Mouse (Mus musculus) limb, embryonic 10.5 days (tissue): ENCODE measurements around the gene Fbxl18. TPM values are rescaled to one million over a fixed set of nuclear protein-coding genes. Genes with fewer than 3 reads are reported as not detected.

Experiments used
- DNase-seq: peaks from one replicate; pipeline ENCODE4 v3.0.0-alpha.2; 2017; ENCODE audit warnings: low spot score
- H3K27ac ChIP-seq: fragments of 300-500 bp; sonication (generic); 2 replicates; pipeline ENCODE4 v1.5.1; 2016; ENCODE audit warnings: mild to moderate bottlenecking
- H3K27me3 ChIP-seq: fragments of 300-500 bp; sonication (generic); 2 replicates; pipeline ENCODE4 v1.6.1; 2016; ENCODE audit warnings: low read depth, mild to moderate bottlenecking; ENCODE audit not compliant: poor library complexity, severe bottlenecking
- H3K36me3 ChIP-seq: fragments of 300-500 bp; sonication (generic); 2 replicates; pipeline ENCODE4 v1.6.1; 2016; ENCODE audit warnings: mild to moderate bottlenecking, moderate library complexity
- H3K4me1 ChIP-seq: fragments of 300-500 bp; sonication (generic); 2 replicates; pipeline ENCODE4 v1.6.1; 2016
- H3K4me3 ChIP-seq: fragments of 300-500 bp; sonication (generic); 2 replicates; pipeline ENCODE4 v1.5.1; 2016; ENCODE audit warnings: mild to moderate bottlenecking, moderate library complexity
- H3K9me3 ChIP-seq: fragments of 300-500 bp; sonication (generic); replicated peaks from 2 replicates; pipeline ENCODE4 v1.6.1; 2016; ENCODE audit warnings: mild to moderate bottlenecking
- whole genome bisulfite sequencing: fragments of 180-500 bp; shearing (Covaris S2); methylation state at CpG from one replicate; pipeline ENCODE4 v1.1.7; 2016; 5-methylcytosine and 5-hydroxymethylcytosine counted together
- polyA plus RNA-seq: library from polyadenylated mRNA; unstranded; fragments of >200 nt; fragmentation: Nextera tagmentation; extraction: Ambion mirVana; gene quantifications from 2 replicates; pipeline ENCODE4 v1.2.1, GENCODE M21; 2016

Fbxl18 gene
- polyA plus RNA-seq, 1 experiment from 2014 or later, result 20.9 TPM

GRCm38 (mm10) chr5:142886761-142887160 is 8.5 kb downstream of the Fbxl18 start:
- WGBS, result 95% methylated on average over 20 of the region's 20 CpGs
- H3K4me3 ChIP-seq, result no peak overlapping the region
- no peaks in the 10 kb centered on the region for H3K9me3 ChIP-seq
- no peak overlapping the region for H3K27ac ChIP-seq
- DNase-seq, result no peak
- H3K4me1 ChIP-seq, result peaks cover 3% of the 10 kb centered on the region
- no peaks in the 10 kb centered on the region for H3K27me3 ChIP-seq
- H3K36me3 ChIP-seq, result peaks cover 74% of the 10 kb centered on the region

GRCm38 (mm10) chr5:142886181-142886580 is 9.0 kb downstream of the Fbxl18 start:
- H3K9me3 ChIP-seq, result no peaks in the 10 kb centered on the region
- DNase-seq, result no peak
- H3K36me3 ChIP-seq, result peaks cover 77% of the 10 kb centered on the region
- no peak overlapping the region for H3K27ac ChIP-seq
- WGBS, result 97% methylated on average over 19 of the region's 19 CpGs
- peaks cover 8% of the 10 kb centered on the region for H3K4me1 ChIP-seq
- no peaks in the 10 kb centered on the region for H3K27me3 ChIP-seq
- no peak overlapping the region for H3K4me3 ChIP-seq

- H3K4me3 ChIP-seq, result no peak overlapping the region
- 92% methylated on average over 11 of the region's 11 CpGs for WGBS
- DNase-seq, result no peak
- H3K27me3 ChIP-seq, result no peaks in the 10 kb centered on the region
- H3K4me1 ChIP-seq, result peaks cover 19% of the 10 kb centered on the region
- H3K36me3 ChIP-seq, result peaks cover 81% of the 10 kb centered on the region
- no peak overlapping the region for H3K27ac ChIP-seq
- H3K9me3 ChIP-seq, result no peaks in the 10 kb centered on the region
Measured at GRCm38 (mm10) chr5:142882471-142882870, 12.8 kb downstream of the Fbxl18 start.

DNA sequence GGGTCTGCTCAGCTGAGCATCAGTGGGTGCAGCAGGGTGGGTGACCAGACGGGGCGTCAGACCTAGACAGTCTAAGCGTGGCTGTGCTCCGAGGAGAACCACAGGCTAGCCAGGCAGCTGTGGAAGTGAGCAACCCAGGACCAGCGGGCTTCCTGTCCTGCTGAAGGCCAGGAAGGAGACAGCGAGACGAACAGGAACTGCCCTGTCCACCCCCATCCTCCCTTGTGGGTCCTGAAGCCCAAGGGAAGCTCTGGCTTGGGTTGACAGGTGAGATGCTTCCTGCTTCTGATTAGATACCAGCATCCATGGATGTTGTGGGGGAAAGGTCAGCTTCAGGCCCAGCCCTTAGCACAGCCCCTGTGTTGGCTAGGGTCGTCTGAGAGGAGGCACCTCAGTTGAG is 13.3 kb downstream of the Fbxl18 start:
- H3K4me1 ChIP-seq, result peaks cover 22% of the 10 kb centered on the region
- peak overlapping the region; percentile 61 for H3K27ac ChIP-seq
- H3K4me3 ChIP-seq, result no peak overlapping the region
- H3K27me3 ChIP-seq, result no peaks in the 10 kb centered on the region
- no peaks in the 10 kb centered on the region for H3K9me3 ChIP-seq
- peaks cover 83% of the 10 kb centered on the region for H3K36me3 ChIP-seq
- DNase-seq, result no peak
- WGBS, result 83% methylated on average over 8 of the region's 8 CpGs

DNA sequence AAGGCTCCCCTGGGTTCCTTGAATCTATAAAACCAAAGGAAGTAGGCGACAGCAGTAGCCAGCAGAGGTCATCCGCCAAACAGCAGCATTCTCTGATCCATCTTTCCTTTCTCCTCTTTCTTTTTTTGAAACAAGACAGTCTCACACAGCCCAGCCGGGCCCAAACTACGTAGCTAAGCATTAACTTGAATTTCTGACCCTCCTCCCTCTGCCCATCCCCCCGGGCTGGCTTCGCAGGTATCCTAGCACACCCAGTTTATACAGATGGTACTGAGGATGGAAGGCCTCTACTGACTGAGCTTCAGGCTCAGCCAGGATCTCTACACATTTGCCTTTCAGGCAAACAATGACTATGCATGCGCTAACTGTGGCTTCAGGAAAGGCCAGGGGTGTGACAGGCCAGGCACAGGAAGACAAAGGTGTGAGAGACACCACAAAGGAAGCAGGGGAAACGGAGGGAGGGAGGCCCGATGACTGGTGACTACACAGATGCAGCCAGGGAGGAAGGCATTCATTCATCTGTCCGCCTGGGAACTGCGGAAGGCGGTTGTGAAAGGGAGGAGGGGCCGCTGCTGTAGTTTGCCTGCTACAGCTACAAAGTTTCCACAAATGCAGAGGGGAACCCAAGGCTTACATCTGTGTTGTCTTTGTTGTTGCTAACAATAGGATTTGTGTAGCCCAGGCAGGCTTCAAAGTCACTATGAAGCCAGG is 14.3 kb downstream of the Fbxl18 start:
- WGBS, result 47% methylated on average over 13 of the region's 13 CpGs
- Histone ChIP-seq H3K27ac (peak overlapping the region; percentile 61), H3K27me3 (no peaks in the 10 kb centered on the region), H3K9me3 (no peaks in the 10 kb centered on the region), H3K4me1 (peaks cover 22% of the 10 kb centered on the region), H3K36me3 (peaks cover 83% of the 10 kb centered on the region), H3K4me3 (no peak overlapping the region)
- no peak for DNase-seq

DNA sequence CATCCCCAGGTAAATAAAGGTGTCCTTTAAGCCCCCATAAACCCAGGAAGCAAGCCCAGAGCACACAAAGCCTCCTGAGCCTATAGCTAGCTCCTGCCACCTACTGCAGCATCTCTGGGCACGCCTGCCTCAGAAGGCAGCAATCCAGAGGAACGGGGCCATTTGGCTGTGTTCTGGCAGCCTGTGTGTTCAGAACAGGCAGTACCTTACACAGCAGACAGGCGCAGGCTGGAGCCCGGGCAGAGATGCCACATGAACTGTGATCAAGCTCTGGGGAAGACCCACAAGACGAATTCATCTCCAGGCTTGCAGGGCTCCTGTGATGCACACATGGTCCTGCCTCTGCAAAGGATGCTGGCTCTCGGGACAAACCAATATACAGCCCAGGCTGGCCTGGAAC is 15.0 kb downstream of the Fbxl18 start:
- H3K27me3 ChIP-seq, result no peaks in the 10 kb centered on the region
- no peaks in the 10 kb centered on the region for H3K9me3 ChIP-seq
- H3K4me1 ChIP-seq, result peaks cover 22% of the 10 kb centered on the region
- H3K4me3 ChIP-seq, result no peak overlapping the region
- H3K27ac ChIP-seq, result 0 out of 2 replicates have a peak overlapping the region, but pooled peaks have one; percentile 61
- H3K36me3 ChIP-seq, result peaks cover 83% of the 10 kb centered on the region
- 77% methylated on average over 6 of the region's 6 CpGs for WGBS
- no peak for DNase-seq

GRCm38 (mm10) chr5:142879318-142880175 is 15.7 kb downstream of the Fbxl18 start:
- H3K27me3 ChIP-seq, result no peaks in the 10 kb centered on the region
- DNase-seq, result peak; percentile 84
- 70% methylated on average over 8 of the region's 8 CpGs for WGBS

GRCm38 (mm10) chr5:142878570-142878969 is 16.7 kb downstream of the Fbxl18 start:
- DNase-seq, result no peak
- Histone ChIP-seq H3K36me3 (peaks cover 83% of the 10 kb centered on the region), H3K27me3 (no peaks in the 10 kb centered on the region), H3K4me3 (no peak overlapping the region), H3K4me1 (peaks cover 22% of the 10 kb centered on the region), H3K27ac (no peak overlapping the region), H3K9me3 (no peaks in the 10 kb centered on the region)
- 87% methylated on average over 15 of the region's 15 CpGs for WGBS

More at GRCm38 (mm10) chr5:142879318-142880175, 15.7 kb downstream of the Fbxl18 start:
- peaks cover 83% of the 10 kb centered on the region for H3K36me3 ChIP-seq
- no peak overlapping the region for H3K4me3 ChIP-seq
- peaks cover 22% of the 10 kb centered on the region for H3K4me1 ChIP-seq
- no peaks in the 10 kb centered on the region for H3K9me3 ChIP-seq
- 0 out of 2 replicates have a peak overlapping the region, but pooled peaks have one; percentile 28 for H3K27ac ChIP-seq

GRCm38 (mm10) chr5:142877337-142878280 is 17.6 kb downstream of the Fbxl18 start:
- DNase-seq, result peak; percentile 92
- Histone ChIP-seq H3K36me3 (peaks cover 81% of the 10 kb centered on the region), H3K9me3 (no peaks in the 10 kb centered on the region), H3K27ac (0 out of 2 replicates have a peak overlapping the region, but pooled peaks have one; percentile 11), H3K27me3 (no peaks in the 10 kb centered on the region), H3K4me3 (no peak overlapping the region), H3K4me1 (peaks cover 22% of the 10 kb centered on the region)
- 39% methylated on average over 11 of the region's 11 CpGs for WGBS

DNA sequence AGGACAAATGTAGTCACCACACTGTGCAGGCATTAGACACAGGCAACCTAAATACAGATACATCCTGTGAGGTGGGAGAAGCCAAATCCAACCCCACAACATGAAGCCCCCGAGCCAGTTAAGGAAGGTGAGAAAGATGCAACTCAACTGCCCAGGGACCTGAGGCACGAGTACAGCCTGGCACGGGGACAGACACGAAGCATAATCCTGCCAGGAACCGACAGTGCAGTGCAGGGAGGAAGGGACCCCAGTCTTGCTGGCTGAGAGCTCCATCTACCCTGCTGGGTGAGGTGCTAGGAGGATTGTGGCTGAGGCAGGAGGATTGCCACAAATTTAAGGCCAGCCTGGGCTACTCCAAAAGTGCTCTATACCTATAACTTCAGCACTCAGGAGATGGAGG is 18.3 kb downstream of the Fbxl18 start:
- no peak for DNase-seq

DNA sequence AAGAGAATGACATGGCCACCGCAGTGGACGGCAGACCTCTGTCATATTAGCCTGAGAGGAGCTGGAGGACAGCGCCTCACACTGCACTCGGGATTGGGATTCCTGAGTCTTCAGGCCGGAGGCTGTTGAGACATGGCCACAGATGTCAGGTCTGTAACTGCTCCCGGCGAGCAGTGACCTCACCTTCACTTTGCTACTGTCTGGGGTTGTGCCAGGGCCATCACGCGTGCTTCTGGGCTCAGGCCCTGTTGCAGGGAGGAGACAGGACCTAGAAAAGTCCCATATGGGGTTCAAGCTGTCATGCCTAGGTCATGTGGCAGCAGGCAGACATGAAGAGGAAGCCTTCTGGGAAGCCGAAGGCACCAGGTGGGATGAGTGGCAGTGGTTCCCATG is 19.7 kb downstream of the Fbxl18 start:
- Histone ChIP-seq H3K36me3 (peaks cover 91% of the 10 kb centered on the region), H3K4me1 (peaks cover 8% of the 10 kb centered on the region), H3K4me3 (no peak overlapping the region), H3K9me3 (no peaks in the 10 kb centered on the region), H3K27ac (no peak overlapping the region), H3K27me3 (no peaks in the 10 kb centered on the region)
- 94% methylated on average over 10 of the region's 10 CpGs for WGBS
- no peak for DNase-seq

More for the DNA sequence above, 18.3 kb downstream of the Fbxl18 start:
- Histone ChIP-seq H3K36me3 (peaks cover 81% of the 10 kb centered on the region), H3K4me3 (no peak overlapping the region), H3K27ac (0 out of 2 replicates have a peak overlapping the region, but pooled peaks have one; percentile 11), H3K9me3 (no peaks in the 10 kb centered on the region), H3K4me1 (peaks cover 20% of the 10 kb centered on the region), H3K27me3 (no peaks in the 10 kb centered on the region)
- 97% methylated on average over 5 of the region's 5 CpGs for WGBS

GRCm38 (mm10) chr5:142874791-142875512 is 20.3 kb downstream of the Fbxl18 start:
- 95% methylated on average over 13 of the region's 13 CpGs for WGBS
- H3K36me3 ChIP-seq, result peaks cover 89% of the 10 kb centered on the region
- H3K27me3 ChIP-seq, result no peaks in the 10 kb centered on the region
- no peaks in the 10 kb centered on the region for H3K9me3 ChIP-seq
- no peak overlapping the region for H3K4me3 ChIP-seq
- DNase-seq, result no peak
- H3K4me1 ChIP-seq, result peaks cover 7% of the 10 kb centered on the region
- no peak overlapping the region for H3K27ac ChIP-seq
